Mouse (Mus musculus): ENCODE data around the gene Jaml.

DNA sequence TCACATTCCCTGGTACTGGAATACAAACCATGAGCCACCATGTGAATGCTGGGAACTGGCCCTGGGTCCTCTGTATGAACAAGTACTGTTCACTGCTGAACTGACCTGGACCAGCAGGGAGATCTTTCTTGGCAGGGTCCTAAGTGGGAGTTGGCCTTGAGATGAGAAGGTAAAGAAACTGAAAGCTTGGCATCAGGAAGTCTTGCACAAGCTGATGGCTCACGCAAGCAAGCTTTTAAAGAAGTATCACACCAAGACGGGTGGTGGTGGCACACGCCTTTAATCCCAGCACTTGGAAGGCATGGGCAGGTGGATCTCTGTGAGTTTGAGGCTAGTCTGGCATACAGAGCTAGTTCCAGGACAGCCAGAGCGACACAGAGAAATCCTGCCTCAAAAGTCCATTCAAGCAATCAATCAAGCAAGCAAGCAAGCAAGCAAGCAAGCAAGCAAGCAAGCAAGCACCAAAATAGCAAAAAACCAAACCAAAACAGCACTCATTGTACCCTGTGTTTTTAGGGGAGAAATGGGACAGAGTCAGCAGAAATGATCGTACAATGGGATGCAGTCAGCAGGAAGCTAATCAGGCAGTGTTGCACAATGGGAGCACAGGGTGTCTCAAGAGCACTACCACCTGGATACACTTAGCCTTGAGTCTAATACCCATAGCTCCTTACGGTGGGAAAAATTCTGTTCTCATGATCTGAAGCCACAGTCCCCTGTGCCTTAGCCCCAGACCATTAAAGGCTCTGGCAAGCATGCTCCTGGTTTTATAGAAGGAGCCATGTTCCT lies 16.4 kb downstream of the Jaml start:
- TF ChIP-seq CTCF (conservative IDR thresholded peaks at IDR 0.05; ENCODE audit: insufficient read depth, insufficient read length, low read depth, low read length): no peak
- no peak for TF ChIP-seq POLR2A (IDR thresholded peaks at IDR 0.05; ENCODE audit: low read depth, low read length)

All from kidney, adult 2 months (tissue).